Mouse (Mus musculus) MEL (cell line): ENCODE results near the gene Btnl6. TPM values are rescaled to one million over a fixed set of nuclear protein-coding genes. Genes with fewer than 3 reads are reported as not detected.
"Not testable (repeated sequence)": the region's sequence is repeated elsewhere in the genome, so short reads cannot be mapped to it uniquely, and the experiment has no call there.

Experiments used
- DNase-seq: peaks from one replicate; pipeline ENCODE4 v3.0.0; 2011; ENCODE audit warnings: low read depth, low spot score
- H3K27ac ChIP-seq: 2 replicates; pipeline ENCODE4 v1.5.1; 2012; ENCODE audit warnings: low read depth, mild to moderate bottlenecking, control low read depth, low read length, moderate library complexity; ENCODE audit not compliant: control insufficient read depth
- H3K27me3 ChIP-seq, 2 experiments: fragments of 150-350 bp in 1 of 2; sonication (generic) in 1 of 2; 2 replicates each; pipeline ENCODE4 v1.6.1; 2012; ENCODE audit warnings: low read length in 2 of 2, mild to moderate bottlenecking in 2 of 2, improper control_type of control experiment in 1 of 2, moderate library complexity in 1 of 2; ENCODE audit not compliant: insufficient read depth in 2 of 2, control insufficient read depth in 1 of 2
- H3K36me3 ChIP-seq, 2 experiments: 2 replicates each; pipeline ENCODE4 v1.6.1; 2012 to 2014; ENCODE audit warnings: low read length in 2 of 2, improper control_type of control experiment in 1 of 2, inconsistent platforms in 1 of 2, mild to moderate bottlenecking in 1 of 2; ENCODE audit not compliant: insufficient read depth in 2 of 2, control insufficient read depth in 1 of 2
- H3K4me1 ChIP-seq, 2 experiments: fragments of 150-350 bp in 1 of 2; sonication (generic) in 1 of 2; 2 replicates each; pipeline ENCODE4 v1.6.1; 2012; ENCODE audit warnings: low read length in 2 of 2, improper control_type of control experiment in 1 of 2, mild to moderate bottlenecking in 1 of 2; ENCODE audit not compliant: insufficient read depth in 2 of 2, control insufficient read depth in 1 of 2
- H3K4me3 ChIP-seq, 2 experiments: fragments of 150-350 bp in 1 of 2; sonication (generic) in 1 of 2; 2 replicates each; pipeline ENCODE4 v1.5.1; 2012; ENCODE audit warnings: low read depth in 2 of 2, low read length in 2 of 2, mild to moderate bottlenecking in 2 of 2, moderate library complexity in 2 of 2, control low read depth in 1 of 2, improper control_type of control experiment in 1 of 2; ENCODE audit not compliant: control insufficient read depth in 1 of 2, insufficient read depth in 1 of 2
- H3K79me2 ChIP-seq: 2 replicates; pipeline ENCODE4 v1.6.1; 2012; ENCODE audit warnings: mild to moderate bottlenecking, low read length, moderate library complexity; ENCODE audit not compliant: control insufficient read depth, poor library complexity, insufficient read depth
- H3K9ac ChIP-seq: 2 replicates; pipeline ENCODE4 v1.6.1; 2012; ENCODE audit warnings: low read depth, mild to moderate bottlenecking, control low read depth, low read length, moderate library complexity; ENCODE audit not compliant: control insufficient read depth, poor library complexity, severe bottlenecking
- H3K9me3 ChIP-seq: fragments of 150-350 bp; sonication (generic); replicated peaks from 2 replicates; pipeline ENCODE4 v1.6.1; 2012; ENCODE audit warnings: mild to moderate bottlenecking, low read length, improper control_type of control experiment, moderate library complexity; ENCODE audit not compliant: insufficient read depth
- CHD2 ChIP-seq: IDR thresholded peaks from 2 replicates; pipeline ENCODE4 v1.6.1; 2011; ENCODE audit warnings: low read length, improper control_type of control experiment
- CTCF ChIP-seq, 3 experiments: IDR thresholded peaks in 2 of 3; conservative IDR thresholded peaks in 1 of 3; 2 replicates each; pipeline ENCODE4 v1.5.1; 2011 to 2012; ENCODE audit warnings: low read length in 3 of 3, low read depth in 2 of 3, mild to moderate bottlenecking in 2 of 3, improper control_type of control experiment in 1 of 3, inconsistent platforms in 1 of 3, mixed read lengths in 1 of 3, moderate library complexity in 1 of 3; ENCODE audit not compliant: control insufficient read depth in 1 of 3, insufficient read depth in 1 of 3, poor library complexity in 1 of 3, severe bottlenecking in 1 of 3
- E2F4 ChIP-seq: IDR thresholded peaks from 2 replicates; pipeline ENCODE4 v1.6.1; 2011; ENCODE audit warnings: low read depth, low read length, improper control_type of control experiment, borderline replicate concordance
- EP300 ChIP-seq, 2 experiments: IDR thresholded peaks; 2 replicates each; pipeline ENCODE4 v1.6.1; 2011; ENCODE audit warnings: improper control_type of control experiment in 2 of 2, low read length in 2 of 2, low read depth in 1 of 2, mild to moderate bottlenecking in 1 of 2
- GABPA ChIP-seq: IDR thresholded peaks from 2 replicates; pipeline ENCODE4 v1.6.1; 2012; ENCODE audit warnings: low read depth, mild to moderate bottlenecking, inconsistent platforms, low read length, improper control_type of control experiment, moderate library complexity
- GATA1 ChIP-seq: IDR thresholded peaks from 2 replicates; pipeline ENCODE4 v1.6.1; 2011; ENCODE audit warnings: low read depth, low read length, improper control_type of control experiment
- HCFC1 ChIP-seq: IDR thresholded peaks from 2 replicates; pipeline ENCODE4 v1.6.1; 2012; ENCODE audit warnings: low read depth, mild to moderate bottlenecking, inconsistent platforms, low read length, improper control_type of control experiment, moderate library complexity
- JUND ChIP-seq: IDR thresholded peaks from 2 replicates; pipeline ENCODE4 v1.6.1; 2011; ENCODE audit warnings: low read depth, mild to moderate bottlenecking, improper control_type of control experiment, low read length
- MAZ ChIP-seq: IDR thresholded peaks from 2 replicates; pipeline ENCODE4 v1.6.1; 2012; ENCODE audit warnings: low read depth, mild to moderate bottlenecking, inconsistent platforms, low read length, improper control_type of control experiment
- MXI1 ChIP-seq: IDR thresholded peaks from 2 replicates; pipeline ENCODE4 v1.6.1; 2011; ENCODE audit warnings: mild to moderate bottlenecking, low read depth, low read length, improper control_type of control experiment
- MYC ChIP-seq: IDR thresholded peaks from 2 replicates; pipeline ENCODE4 v1.6.1; 2011; ENCODE audit warnings: low read depth, mild to moderate bottlenecking, low read length, improper control_type of control experiment, moderate library complexity
- NELFE ChIP-seq: IDR thresholded peaks from 2 replicates; pipeline ENCODE4 v1.6.1; 2011; ENCODE audit warnings: low read depth, low read length, improper control_type of control experiment
- POLR2A ChIP-seq, 2 experiments: IDR thresholded peaks; 2 replicates each; pipeline ENCODE4 v1.6.1; 2011 to 2012; ENCODE audit warnings: low read length in 2 of 2, mild to moderate bottlenecking in 2 of 2, control low read depth in 1 of 2, improper control_type of control experiment in 1 of 2, low read depth in 1 of 2, moderate library complexity in 1 of 2; ENCODE audit not compliant: control insufficient read depth in 1 of 2, insufficient read depth in 1 of 2, poor library complexity in 1 of 2
- TAL1 ChIP-seq: IDR thresholded peaks from 2 replicates; pipeline ENCODE4 v1.6.1; 2012; ENCODE audit warnings: mild to moderate bottlenecking, inconsistent platforms, low read length, moderate library complexity, mixed read lengths
- UBTF ChIP-seq: IDR thresholded peaks from 2 replicates; pipeline ENCODE4 v1.6.1; 2012; ENCODE audit warnings: low read depth, mild to moderate bottlenecking, inconsistent platforms, low read length, improper control_type of control experiment, moderate library complexity, borderline replicate concordance; ENCODE audit not compliant: insufficient read depth
- USF1 ChIP-seq: IDR thresholded peaks from 2 replicates; pipeline ENCODE4 v1.6.1; 2014; ENCODE audit warnings: low read depth, mild to moderate bottlenecking, inconsistent platforms, low read length, improper control_type of control experiment, moderate library complexity
- ZC3H11A ChIP-seq: IDR thresholded peaks from 2 replicates; pipeline ENCODE4 v1.6.1; 2012; ENCODE audit warnings: low read depth, mild to moderate bottlenecking, inconsistent platforms, low read length, improper control_type of control experiment
- ZKSCAN1 ChIP-seq: IDR thresholded peaks from 2 replicates; pipeline ENCODE4 v1.6.1; 2012; ENCODE audit warnings: low read depth, mild to moderate bottlenecking, inconsistent platforms, low read length, improper control_type of control experiment, moderate library complexity
- polyA plus RNA-seq, 2 experiments: library from polyadenylated mRNA; stranded (reverse) in 1 of 2; unstranded in 1 of 2; fragments of >175 nt in 1 of 2; fragments of >200 nt in 1 of 2; gene quantifications; 2 replicates each; pipeline versions ENCODE4 v1.2.1 to v1.2.4; 2012; ENCODE audit warnings: low replicate concordance in 2 of 2, low read depth in 1 of 2; ENCODE audit not compliant: insufficient read length in 2 of 2, insufficient read depth in 1 of 2, missing spikeins in 1 of 2
- total RNA-seq: library from RNA; depleted of rRNA; stranded (reverse); fragments of 300-350 nt; gene quantifications from 2 replicates; pipeline ENCODE4 v1.2.3, GENCODE M21; 2012

The Btnl6 gene
- total and polyA plus RNA-seq, 3 experiments, result not detected

DNA sequence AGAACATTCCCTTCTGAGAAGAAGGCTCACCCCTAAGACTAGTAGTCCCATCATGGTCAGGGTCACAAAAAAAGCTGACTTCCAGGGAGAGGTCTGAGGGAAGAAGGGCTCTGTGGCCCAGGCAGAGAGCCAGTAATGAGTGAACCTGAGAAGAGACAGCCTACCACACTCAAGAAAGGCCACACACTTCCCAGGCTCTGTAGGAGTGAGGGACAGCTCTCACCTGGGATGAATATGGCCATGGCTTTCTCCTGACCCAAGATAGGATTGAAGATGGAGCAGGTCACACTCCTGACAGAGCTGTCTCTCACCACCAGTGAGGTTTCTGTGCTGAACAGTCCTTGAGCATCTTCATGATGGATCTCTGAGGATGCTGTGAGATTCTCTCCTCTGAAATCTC, 24.4 kb downstream of the Btnl6 start:
- Histone ChIP-seq H3K4me1 (no peaks in the 10 kb centered on the region), H3K4me3 (no peak overlapping the region), H3K27me3 (no peaks in the 10 kb centered on the region), H3K79me2 (no peaks in the 10 kb centered on the region), H3K9me3 (no peaks in the 10 kb centered on the region), H3K9ac (no peak overlapping the region), H3K36me3 (no peaks in the 10 kb centered on the region), H3K27ac (no peak overlapping the region)
- TF ChIP-seq NELFE (no peak), MYC (no peak), MXI1 (no peak), MAZ (no peak), CHD2 (no peak), JUND (no peak), GABPA (no peak), TAL1 (no peak), E2F4 (no peak), POLR2A (IDR thresholded peaks at IDR 0.05; ENCODE audit: control insufficient read depth in 1 of 2, insufficient read depth in 1 of 2, low read depth in 1 of 2, low read length in 2 of 2, poor library complexity in 1 of 2) (no peak), USF1 (no peak), ZC3H11A (no peak), GATA1 (no peak), CTCF (IDR thresholded peaks at IDR 0.05 in 2 of 3, conservative IDR thresholded peaks at IDR 0.05 in 1 of 3; ENCODE audit: control insufficient read depth in 1 of 3, insufficient read depth in 1 of 3, low read depth in 2 of 3, low read length in 3 of 3, poor library complexity in 1 of 3, severe bottlenecking in 1 of 3) (no peak), EP300 (IDR thresholded peaks at IDR 0.05; ENCODE audit: low read depth in 1 of 2, low read length in 2 of 2) (no peak)
- no peak for DNase-seq

DNA sequence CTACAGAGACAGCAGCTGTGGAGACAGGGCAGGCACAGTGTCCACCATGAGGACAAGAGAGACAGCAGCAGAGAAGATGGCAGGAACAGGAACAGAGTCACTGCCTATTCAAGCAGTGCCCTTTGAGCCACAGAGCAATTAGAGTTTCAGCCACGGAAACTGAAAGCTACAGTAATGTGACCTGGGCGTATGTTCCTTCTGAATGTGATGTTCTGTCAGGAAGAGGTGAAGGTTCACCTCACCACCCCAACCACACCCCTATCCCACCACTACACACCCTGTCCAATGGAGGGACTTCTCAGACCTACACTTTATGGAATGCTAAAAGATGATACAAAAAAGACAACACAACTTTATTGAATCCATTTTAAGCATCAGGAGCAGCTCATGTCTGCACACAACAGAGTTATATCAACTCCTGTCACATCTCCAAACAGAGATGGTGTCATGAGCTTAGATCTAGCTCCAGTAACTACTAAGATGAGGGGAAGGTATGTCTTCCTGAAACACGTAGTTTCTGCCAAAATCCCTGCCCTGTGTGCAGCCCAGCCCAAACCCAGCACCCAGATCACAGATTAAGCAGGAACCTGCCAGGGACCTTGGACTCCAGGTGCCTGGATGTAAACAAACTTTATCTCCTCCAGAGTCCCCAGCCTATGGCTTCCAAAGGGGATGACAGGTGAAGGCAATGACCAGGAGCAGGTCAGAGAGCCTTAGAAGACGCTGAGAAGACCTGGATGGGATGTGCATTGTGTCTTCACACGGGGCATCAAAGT, 39.7 kb downstream of the Btnl6 start, which contains the start of gene Btnl4:
Btnl4 (minus strand) TSS at position 81 of the 776 bp plus-strand sequence.
- not testable (repeated sequence) for H3K9ac ChIP-seq, H3K9me3 ChIP-seq, H3K4me1 ChIP-seq, H3K4me3 ChIP-seq, H3K27ac ChIP-seq, DNase-seq, H3K27me3 ChIP-seq, H3K79me2 ChIP-seq, H3K36me3 ChIP-seq

DNA sequence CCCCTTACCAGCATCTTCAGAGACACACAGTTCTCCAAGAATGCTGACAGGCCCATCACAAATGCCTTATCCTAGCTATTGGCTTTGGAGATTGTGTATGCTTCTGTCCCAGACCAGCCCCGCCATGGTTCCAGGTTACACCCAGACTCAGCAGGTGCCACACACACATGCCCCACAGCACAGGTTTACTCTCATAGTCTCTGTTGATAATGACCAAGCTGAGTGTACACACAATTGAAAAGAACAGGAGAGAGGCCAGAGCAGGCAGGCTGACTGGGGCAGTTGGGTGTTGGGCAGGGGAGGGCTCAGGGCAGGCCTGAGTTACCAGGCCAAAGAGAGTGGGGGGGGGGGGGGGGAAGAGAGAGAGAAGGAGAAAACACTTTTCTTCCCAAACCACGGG, 40.7 kb downstream of the Btnl6 start:
- TF ChIP-seq HCFC1 (no peak), ZKSCAN1 (no peak), MYC (no peak), UBTF (no peak)
- no peaks in the 10 kb centered on the region for H3K36me3 ChIP-seq

More for the DNA sequence above, 40.7 kb downstream of the Btnl6 start:
- DNase-seq, result no peak
- Histone ChIP-seq H3K4me3 (no peak overlapping the region), H3K4me1 (no peaks in the 10 kb centered on the region), H3K27me3 (no peaks in the 10 kb centered on the region), H3K9me3 (no peaks in the 10 kb centered on the region), H3K79me2 (no peaks in the 10 kb centered on the region), H3K27ac (no peak overlapping the region), H3K9ac (no peak overlapping the region)
